Mouse (Mus musculus): Measurements from ENCODE around the gene Cdc14a. TPM values are rescaled to one million over a fixed set of nuclear protein-coding genes. Genes with fewer than 3 reads are reported as not detected.

Cdc14a gene
- polyA plus RNA-seq, 1 experiment = 6.5 TPM

- DNase-seq (ENCODE audit: low read depth) = peak; percentile 95
- TF ChIP-seq POLR2A (IDR thresholded peaks at IDR 0.05; ENCODE audit: borderline replicate concordance, extremely low read depth, insufficient read depth, insufficient read length, poor library complexity, severe bottlenecking) (no peak), CTCF (IDR thresholded peaks at IDR 0.05; ENCODE audit: borderline replicate concordance, extremely low read depth, insufficient read depth, insufficient read length) (peak; percentile 100)
Observed at GRCm38 (mm10) chr3:116327001-116327615, 96.7 kb downstream of the Cdc14a start.

- no peak for DNase-seq (ENCODE audit: low read depth)
- TF ChIP-seq POLR2A (IDR thresholded peaks at IDR 0.05; ENCODE audit: borderline replicate concordance, extremely low read depth, insufficient read depth, insufficient read length, poor library complexity, severe bottlenecking) (no peak), CTCF (IDR thresholded peaks at IDR 0.05; ENCODE audit: borderline replicate concordance, extremely low read depth, insufficient read depth, insufficient read length) (no peak)
Observed at GRCm38 (mm10) chr3:116325501-116325900, 98.3 kb downstream of the Cdc14a start.

DNA sequence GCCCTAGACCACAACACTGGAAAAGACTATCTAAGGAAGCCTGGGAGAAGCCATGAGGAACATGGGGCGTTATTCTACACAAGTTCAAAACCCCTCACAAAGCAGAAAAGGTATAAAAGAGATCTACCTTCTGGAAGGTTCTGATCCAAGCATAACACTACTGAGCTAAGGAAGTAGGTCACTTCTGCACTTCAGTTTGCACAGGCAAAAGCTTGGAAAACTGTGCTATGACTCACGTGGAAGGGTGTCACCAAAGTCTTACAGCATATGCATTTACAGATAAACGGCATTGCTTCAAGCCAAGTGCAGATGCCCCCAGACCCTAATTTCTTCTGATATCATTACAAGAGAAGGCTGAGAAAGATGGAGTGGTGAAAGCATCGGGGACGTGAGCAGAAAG is 104.1 kb downstream of the Cdc14a start:
- TF ChIP-seq POLR2A (IDR thresholded peaks at IDR 0.05; ENCODE audit: borderline replicate concordance, extremely low read depth, insufficient read depth, insufficient read length, poor library complexity, severe bottlenecking) (no peak), CTCF (IDR thresholded peaks at IDR 0.05; ENCODE audit: borderline replicate concordance, extremely low read depth, insufficient read depth, insufficient read length) (no peak)
- DNase-seq (ENCODE audit: low read depth) = no peak

- DNase-seq (ENCODE audit: low read depth) = peak; percentile 53
- no peak for TF ChIP-seq CTCF (IDR thresholded peaks at IDR 0.05; ENCODE audit: borderline replicate concordance, extremely low read depth, insufficient read depth, insufficient read length)
- TF ChIP-seq POLR2A (IDR thresholded peaks at IDR 0.05; ENCODE audit: borderline replicate concordance, extremely low read depth, insufficient read depth, insufficient read length, poor library complexity, severe bottlenecking) = no peak
Observed at GRCm38 (mm10) chr3:116311838-116312237, 112.0 kb downstream of the Cdc14a start.

GRCm38 (mm10) chr3:116311173-116311572 is 112.7 kb downstream of the Cdc14a start:
- TF ChIP-seq POLR2A (IDR thresholded peaks at IDR 0.05; ENCODE audit: borderline replicate concordance, extremely low read depth, insufficient read depth, insufficient read length, poor library complexity, severe bottlenecking) (no peak), CTCF (IDR thresholded peaks at IDR 0.05; ENCODE audit: borderline replicate concordance, extremely low read depth, insufficient read depth, insufficient read length) (no peak)
- DNase-seq (ENCODE audit: low read depth) = no peak

DNA sequence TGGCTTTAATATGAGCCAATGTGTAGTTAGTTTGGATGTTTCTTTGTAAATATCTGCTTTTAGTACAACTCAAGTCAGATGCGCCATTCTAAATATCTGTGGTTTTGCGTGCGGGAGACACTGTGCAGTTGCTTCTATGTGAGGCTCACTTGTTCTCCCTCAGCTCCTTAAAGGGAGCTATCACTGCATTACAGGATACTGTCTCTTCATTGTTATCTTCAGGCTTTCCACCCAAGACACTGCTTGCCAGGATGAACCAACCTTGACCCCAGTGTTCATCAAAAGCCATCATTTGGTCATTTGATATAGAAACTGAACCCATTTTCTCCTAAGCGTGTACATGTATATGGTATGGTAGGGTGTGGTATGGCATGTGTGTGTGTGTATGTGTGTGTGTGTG is 113.2 kb downstream of the Cdc14a start:
- no peak for DNase-seq (ENCODE audit: low read depth)
- TF ChIP-seq CTCF (IDR thresholded peaks at IDR 0.05; ENCODE audit: borderline replicate concordance, extremely low read depth, insufficient read depth, insufficient read length) = no peak
- no peak for TF ChIP-seq POLR2A (IDR thresholded peaks at IDR 0.05; ENCODE audit: borderline replicate concordance, extremely low read depth, insufficient read depth, insufficient read length, poor library complexity, severe bottlenecking)

- DNase-seq (ENCODE audit: low read depth) = peak; percentile 43
- TF ChIP-seq POLR2A (IDR thresholded peaks at IDR 0.05; ENCODE audit: borderline replicate concordance, extremely low read depth, insufficient read depth, insufficient read length, poor library complexity, severe bottlenecking) (no peak), CTCF (IDR thresholded peaks at IDR 0.05; ENCODE audit: borderline replicate concordance, extremely low read depth, insufficient read depth, insufficient read length) (no peak)
Observed at GRCm38 (mm10) chr3:116310033-116310432, 113.8 kb downstream of the Cdc14a start.

GRCm38 (mm10) chr3:116304800-116305753 is 118.8 kb downstream of the Cdc14a start:
- TF ChIP-seq POLR2A (IDR thresholded peaks at IDR 0.05; ENCODE audit: borderline replicate concordance, extremely low read depth, insufficient read depth, insufficient read length, poor library complexity, severe bottlenecking) (no peak), CTCF (IDR thresholded peaks at IDR 0.05; ENCODE audit: borderline replicate concordance, extremely low read depth, insufficient read depth, insufficient read length) (peak; percentile 20; the same call in 1 of the 2 replicates)
- peak; percentile 70 for DNase-seq (ENCODE audit: low read depth)

DNA sequence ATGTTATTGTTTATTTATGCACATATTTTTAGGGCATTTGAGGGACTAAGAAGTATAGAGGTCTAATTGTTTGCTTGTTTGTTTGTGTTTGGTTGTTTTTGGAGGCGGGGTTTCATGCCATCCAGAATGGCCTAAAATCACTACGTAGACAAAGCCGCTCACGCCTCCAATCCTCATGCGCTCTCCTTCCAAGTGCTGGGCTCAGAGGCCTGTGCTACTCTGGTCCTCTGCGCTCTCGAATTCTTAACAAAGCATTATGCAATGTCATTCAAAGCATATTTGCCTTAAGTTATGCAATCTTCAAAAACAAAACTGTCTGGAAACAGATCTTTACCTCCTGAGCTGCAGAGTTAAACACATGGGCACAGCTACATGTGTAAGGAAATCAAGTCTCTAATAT is 121.3 kb downstream of the Cdc14a start:
- TF ChIP-seq CTCF (IDR thresholded peaks at IDR 0.05; ENCODE audit: borderline replicate concordance, extremely low read depth, insufficient read depth, insufficient read length) = no peak
- TF ChIP-seq POLR2A (IDR thresholded peaks at IDR 0.05; ENCODE audit: borderline replicate concordance, extremely low read depth, insufficient read depth, insufficient read length, poor library complexity, severe bottlenecking) = no peak
- DNase-seq (ENCODE audit: low read depth) = no peak

- no peak for DNase-seq (ENCODE audit: low read depth)
- TF ChIP-seq CTCF (IDR thresholded peaks at IDR 0.05; ENCODE audit: borderline replicate concordance, extremely low read depth, insufficient read depth, insufficient read length) (no peak), POLR2A (IDR thresholded peaks at IDR 0.05; ENCODE audit: borderline replicate concordance, extremely low read depth, insufficient read depth, insufficient read length, poor library complexity, severe bottlenecking) (no peak)
Observed at GRCm38 (mm10) chr3:116301754-116302153, 122.1 kb downstream of the Cdc14a start.

DNA sequence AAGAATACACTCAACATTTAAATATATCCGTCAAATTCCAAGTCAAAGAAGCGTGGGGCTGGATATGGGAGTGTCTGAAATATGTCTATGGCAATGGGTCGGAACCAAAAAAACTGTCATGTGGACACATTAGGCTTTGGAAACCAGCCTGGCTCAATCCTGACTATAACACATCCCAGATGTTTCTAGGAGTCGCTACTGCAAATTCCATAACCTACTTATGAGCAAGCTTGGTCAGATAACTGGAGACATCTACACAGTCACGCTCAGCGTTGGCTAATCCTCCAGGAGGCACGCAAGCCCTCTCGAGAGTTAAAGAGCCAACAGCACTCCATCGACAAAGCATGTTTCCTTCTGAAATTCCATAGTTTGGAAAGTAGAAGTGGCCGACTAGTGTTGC is 125.1 kb downstream of the Cdc14a start:
- no peak for TF ChIP-seq CTCF (IDR thresholded peaks at IDR 0.05; ENCODE audit: borderline replicate concordance, extremely low read depth, insufficient read depth, insufficient read length)
- no peak for DNase-seq (ENCODE audit: low read depth)
